Mouse (Mus musculus) urinary bladder, postnatal 10 days (tissue): Measurements from ENCODE around the gene Kcnh7.
A peak's percentile ranks its signal among the peaks of the same experiment; 100 is the strongest.

Experiments
- DNase-seq: peaks from one replicate; pipeline ENCODE4 v3.0.0; 2022; ENCODE audit warnings: low spot score

Kcnh7 gene

DNA sequence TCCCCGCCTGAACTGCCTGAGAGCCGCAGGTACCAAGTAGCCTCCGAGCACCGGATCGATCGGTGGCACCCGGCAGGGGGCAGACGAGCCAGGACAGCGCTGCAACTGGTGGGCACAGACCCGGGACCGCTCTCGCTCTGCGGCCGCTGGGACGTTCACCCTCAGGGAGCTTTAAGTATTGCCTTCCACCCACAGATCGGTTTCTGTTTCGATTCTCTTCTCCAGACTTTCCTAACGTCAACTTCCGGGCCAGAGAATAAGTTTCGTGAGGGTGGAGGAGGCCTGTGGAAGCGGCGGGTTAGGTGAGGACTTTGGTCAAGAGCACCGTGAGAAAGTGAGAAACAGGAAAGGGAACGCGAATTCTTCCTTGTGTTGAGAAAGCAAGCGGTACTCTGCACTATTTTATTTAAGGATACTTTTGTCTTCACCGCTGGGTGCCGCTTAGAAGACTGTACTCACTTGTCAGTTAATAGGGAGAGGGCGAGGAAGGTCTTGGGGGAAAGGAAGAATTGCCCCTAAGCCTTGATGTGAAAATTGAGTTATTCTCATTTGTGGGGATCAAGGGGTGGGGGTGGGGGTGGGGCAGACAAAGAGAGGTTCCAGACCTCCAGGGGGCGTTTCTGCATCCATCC lies 538.0 kb downstream of the Kcnh7 start, which contains the start of gene Ifih1:
Gene Ifih1 (minus strand): TSS at position 242 of the 632 bp plus-strand sequence.
- DNase-seq: peak; percentile 14

DNA sequence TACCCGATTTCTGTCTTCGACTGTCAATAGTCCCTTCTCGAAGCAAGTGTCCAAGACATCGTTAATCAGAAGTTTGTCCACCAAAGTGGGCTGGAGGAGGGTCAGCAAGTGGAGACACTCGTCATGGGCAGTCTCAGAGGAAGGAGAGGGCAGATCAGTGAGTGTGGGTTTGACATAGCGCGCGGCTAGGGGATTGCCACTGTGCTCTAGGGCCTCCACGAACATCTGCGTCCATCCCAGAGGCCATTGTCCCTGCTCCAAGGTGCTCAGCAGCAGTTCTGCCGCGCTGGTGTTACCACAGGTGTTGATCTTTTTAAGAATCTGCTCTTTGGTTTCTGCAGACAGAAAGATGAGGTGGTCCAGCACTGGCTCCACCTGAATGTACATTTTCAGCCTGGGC lies 538.6 kb downstream of the Kcnh7 start:
- no peak for DNase-seq

DNA sequence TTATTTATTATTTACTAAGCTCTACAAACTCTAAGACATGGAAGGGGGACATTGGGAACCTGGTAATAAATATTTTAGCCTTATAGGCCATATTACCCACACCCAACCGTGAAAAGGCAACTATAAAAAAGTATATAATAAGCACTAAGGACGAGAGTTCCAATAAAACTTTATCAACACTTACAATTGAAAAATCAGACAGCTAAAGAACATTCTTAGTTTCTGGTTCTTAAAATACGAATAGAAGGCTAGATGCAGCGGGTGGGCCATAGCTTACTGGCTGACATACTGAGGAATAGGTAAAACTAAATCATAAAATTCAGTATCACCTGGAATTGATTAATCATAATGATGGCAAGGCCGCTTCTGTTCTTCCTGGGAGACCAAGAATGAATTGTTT lies 539.2 kb downstream of the Kcnh7 start:
- DNase-seq: no peak
